Mouse (Mus musculus): ENCODE results near the gene Tcp11l1. TPM values are rescaled to one million over a fixed set of nuclear protein-coding genes. Genes with fewer than 3 reads are reported as not detected.

Tcp11l1 gene
- polyA plus RNA-seq, 1 experiment from 2014 or later, result 52.2 TPM

- Histone ChIP-seq H3K4me1 (peaks cover 4% of the 10 kb centered on the region; the same call in 1 of the 2 replicates), H3K9me3 (no peaks in the 10 kb centered on the region), H3K36me3 (replicated peaks) (no peaks in the 10 kb centered on the region), H3K4me3 (no peak overlapping the region), H3K27ac (replicated peaks) (no peak overlapping the region), H3K27me3 (replicated peaks; ENCODE audit: low read depth, poor library complexity, severe bottlenecking) (peaks cover 17% of the 10 kb centered on the region)
- no peak for DNase-seq (ENCODE audit: low spot score)
- 78% methylated on average over 7 of the region's 7 CpGs for WGBS
Measured at GRCm38 (mm10) chr2:104736241-104736640, 24.3 kb upstream of the Tcp11l1 start.

DNA sequence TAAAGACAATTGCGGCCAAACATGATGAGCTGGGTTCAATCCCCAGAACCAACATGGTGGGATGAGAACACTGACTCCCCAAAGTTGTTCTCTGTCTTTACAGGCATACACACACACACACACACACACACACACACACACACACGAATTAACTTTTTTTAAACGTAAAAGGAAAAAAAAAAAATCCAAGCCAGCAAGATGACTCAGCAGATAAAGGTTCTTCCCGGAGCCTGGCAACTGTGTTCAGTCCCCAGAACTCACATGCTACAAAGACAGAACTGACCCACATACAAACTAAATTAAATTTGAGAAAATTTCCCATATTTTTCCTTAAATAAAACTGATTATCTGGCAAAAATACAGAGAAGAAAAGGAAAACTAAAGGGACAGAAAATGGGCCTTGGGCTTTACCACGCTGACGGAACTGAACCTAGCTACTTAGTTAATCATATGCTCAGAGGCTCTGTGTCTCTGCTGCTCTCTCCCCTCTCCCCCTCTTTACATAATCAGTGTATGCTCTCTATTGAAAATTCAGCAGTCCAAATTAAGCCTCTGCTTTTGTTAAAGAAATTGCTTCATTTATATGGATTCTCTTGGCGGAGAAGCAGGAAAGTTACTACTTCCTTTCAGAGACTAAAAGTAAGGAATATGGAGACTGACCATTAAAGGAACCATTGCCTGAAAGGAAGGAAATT, 20.7 kb upstream of the Tcp11l1 start:
- H3K4me1 ChIP-seq, result no peaks in the 10 kb centered on the region
- H3K27me3 ChIP-seq (replicated peaks; ENCODE audit: low read depth, poor library complexity, severe bottlenecking), result no peaks in the 10 kb centered on the region
- 86% methylated on average over 7 of the region's 7 CpGs for WGBS
- H3K27ac ChIP-seq (replicated peaks), result no peak overlapping the region
- no peaks in the 10 kb centered on the region for H3K36me3 ChIP-seq (replicated peaks)
- DNase-seq (ENCODE audit: low spot score), result no peak
- no peak overlapping the region for H3K4me3 ChIP-seq
- H3K9me3 ChIP-seq, result no peaks in the 10 kb centered on the region

DNA sequence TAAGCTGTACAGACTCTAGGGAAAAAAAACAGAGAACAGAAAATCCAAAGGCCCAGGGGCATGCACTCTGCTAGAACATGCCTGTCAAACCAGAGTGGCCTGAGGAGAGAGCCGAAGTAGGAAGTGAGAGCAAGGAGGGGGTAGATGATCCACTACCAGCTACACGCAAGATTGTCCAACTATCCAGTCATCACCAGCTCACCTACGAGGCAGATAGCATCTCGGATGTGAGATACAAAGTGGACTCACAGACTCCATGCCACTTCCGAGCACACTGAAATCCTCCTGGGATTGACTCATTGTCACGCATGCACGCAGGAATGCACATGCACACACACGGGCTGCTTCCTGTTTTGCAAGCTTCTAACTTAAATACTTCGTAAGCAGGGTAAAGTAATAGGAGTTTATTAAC, 20.1 kb upstream of the Tcp11l1 start:
- Histone ChIP-seq H3K9me3 (no peaks in the 10 kb centered on the region), H3K4me1 (no peaks in the 10 kb centered on the region), H3K27ac (replicated peaks) (no peak overlapping the region), H3K36me3 (replicated peaks) (no peaks in the 10 kb centered on the region), H3K27me3 (replicated peaks; ENCODE audit: low read depth, poor library complexity, severe bottlenecking) (no peaks in the 10 kb centered on the region), H3K4me3 (no peak overlapping the region)
- no peak for DNase-seq (ENCODE audit: low spot score)
- WGBS, result 85% methylated on average over 9 of the region's 9 CpGs

GRCm38 (mm10) chr2:104727369-104727768, 15.4 kb upstream of the Tcp11l1 start:
- WGBS, result 78% methylated on average over 1 of the region's 1 CpGs

DNA sequence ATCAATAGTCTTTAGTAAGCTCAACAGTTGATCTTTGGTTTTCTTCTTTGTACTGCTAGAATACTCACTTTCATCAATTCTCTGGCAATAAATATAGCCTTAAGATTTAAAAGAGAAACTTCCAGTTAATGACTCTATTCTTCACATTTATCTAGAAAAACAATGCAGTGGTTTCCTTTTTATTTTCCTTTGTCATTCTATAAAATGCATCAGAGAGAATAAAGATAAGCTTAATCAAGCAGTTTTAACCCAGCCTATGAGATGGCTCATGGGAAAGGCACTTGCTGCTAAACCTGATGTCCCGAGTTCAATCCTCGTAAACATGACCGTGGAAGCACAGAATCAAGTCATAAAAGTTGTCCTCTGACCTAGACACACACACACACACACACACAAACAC, 10.1 kb upstream of the Tcp11l1 start:
- no peak for DNase-seq (ENCODE audit: low spot score)
- H3K27ac ChIP-seq (replicated peaks), result no peak overlapping the region
- no peak overlapping the region for H3K4me3 ChIP-seq
- H3K4me1 ChIP-seq, result no peaks in the 10 kb centered on the region
- 93% methylated on average over 3 of the region's 3 CpGs for WGBS
- H3K27me3 ChIP-seq (replicated peaks; ENCODE audit: low read depth, poor library complexity, severe bottlenecking), result no peaks in the 10 kb centered on the region
- H3K9me3 ChIP-seq, result no peaks in the 10 kb centered on the region
- H3K36me3 ChIP-seq (replicated peaks), result no peaks in the 10 kb centered on the region

More at GRCm38 (mm10) chr2:104727369-104727768, 15.4 kb upstream of the Tcp11l1 start:
- no peaks in the 10 kb centered on the region for H3K36me3 ChIP-seq (replicated peaks)
- H3K27me3 ChIP-seq (replicated peaks; ENCODE audit: low read depth, poor library complexity, severe bottlenecking), result no peaks in the 10 kb centered on the region
- H3K4me1 ChIP-seq, result no peaks in the 10 kb centered on the region
- H3K4me3 ChIP-seq, result no peak overlapping the region
- H3K27ac ChIP-seq (replicated peaks), result no peak overlapping the region
- DNase-seq (ENCODE audit: low spot score), result no peak
- no peaks in the 10 kb centered on the region for H3K9me3 ChIP-seq

GRCm38 (mm10) chr2:104717827-104718226, 5.9 kb upstream of the Tcp11l1 start:
- Histone ChIP-seq H3K4me1 (peaks cover 7% of the 10 kb centered on the region; the same call in 1 of the 2 replicates), H3K27ac (replicated peaks) (no peak overlapping the region), H3K9me3 (no peaks in the 10 kb centered on the region), H3K36me3 (replicated peaks) (no peaks in the 10 kb centered on the region), H3K27me3 (replicated peaks; ENCODE audit: low read depth, poor library complexity, severe bottlenecking) (peaks cover 12% of the 10 kb centered on the region), H3K4me3 (no peak overlapping the region)
- no peak for DNase-seq (ENCODE audit: low spot score)
- WGBS, result 89% methylated on average over 4 of the region's 4 CpGs

DNA sequence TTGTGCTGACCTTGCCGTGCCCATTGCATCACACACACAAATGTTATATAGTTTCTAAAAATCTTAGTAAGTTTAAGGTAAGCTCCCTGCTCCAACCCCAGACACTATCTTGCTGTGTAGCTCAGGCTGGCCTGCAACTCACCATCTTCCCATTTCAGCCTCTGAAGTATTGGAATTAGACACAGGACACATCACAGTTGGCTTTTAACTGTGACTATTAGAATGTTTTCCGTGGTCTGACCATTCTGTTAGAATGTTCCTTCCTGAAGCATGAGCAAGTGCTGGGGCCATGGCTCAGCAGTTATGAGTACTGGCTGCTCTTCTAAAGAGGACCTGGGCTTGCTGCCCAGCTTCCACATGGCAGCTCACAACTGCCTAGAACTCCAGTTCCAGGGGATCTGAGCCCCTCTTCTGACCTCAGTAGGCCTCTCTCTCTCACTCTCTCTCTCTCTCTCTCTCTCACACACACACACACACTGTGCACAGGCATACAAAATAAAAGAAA, 5.3 kb upstream of the Tcp11l1 start:
- no peaks in the 10 kb centered on the region for H3K9me3 ChIP-seq
- H3K4me1 ChIP-seq, result peaks cover 9% of the 10 kb centered on the region; the same call in 1 of the 2 replicates
- no peak overlapping the region for H3K4me3 ChIP-seq
- H3K27me3 ChIP-seq (replicated peaks; ENCODE audit: low read depth, poor library complexity, severe bottlenecking), result peaks cover 12% of the 10 kb centered on the region
- H3K27ac ChIP-seq (replicated peaks), result no peak overlapping the region
- WGBS, result 94% methylated on average over 2 of the region's 2 CpGs
- no peaks in the 10 kb centered on the region for H3K36me3 ChIP-seq (replicated peaks)
- no peak for DNase-seq (ENCODE audit: low spot score)

DNA sequence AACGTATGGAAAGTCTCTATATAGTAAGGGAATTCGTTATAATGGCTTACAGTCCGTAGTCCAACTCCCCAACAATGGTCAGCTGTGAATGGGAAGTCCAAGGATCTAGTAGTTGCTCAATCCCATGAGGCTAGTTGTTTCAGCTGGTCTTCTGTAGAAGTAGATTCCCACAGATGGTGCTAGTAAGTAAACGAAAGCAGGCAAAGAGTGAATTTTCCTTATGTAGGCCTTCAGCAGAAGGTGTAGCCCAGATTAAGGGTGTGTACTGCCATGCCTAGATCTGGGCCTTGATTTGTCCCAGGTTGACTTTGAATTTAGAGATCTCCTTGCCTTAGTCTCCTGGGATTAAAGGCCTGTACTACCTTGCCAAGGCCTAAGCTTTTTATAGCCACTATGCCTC, 4.3 kb upstream of the Tcp11l1 start, which contains the start of gene Pin1rt1:
Pin1rt1 (minus strand) TSS at position 101 of the 400 bp plus-strand sequence.
- H3K27ac ChIP-seq (replicated peaks), result no peak within 1 kb of the TSS
- peaks cover 15% of the 10 kb centered on the region for H3K4me1 ChIP-seq
- H3K36me3 ChIP-seq (replicated peaks), result no peaks in the 10 kb centered on the region
- H3K27me3 ChIP-seq (replicated peaks; ENCODE audit: low read depth, poor library complexity, severe bottlenecking), result peaks cover 12% of the 10 kb centered on the region
- H3K4me3 ChIP-seq, result no peak within 1 kb of the TSS
- WGBS, result 88% methylated on average over 4 of the region's 4 CpGs
- no peak for DNase-seq (ENCODE audit: low spot score)
- H3K9me3 ChIP-seq, result no peaks in the 10 kb centered on the region

DNA sequence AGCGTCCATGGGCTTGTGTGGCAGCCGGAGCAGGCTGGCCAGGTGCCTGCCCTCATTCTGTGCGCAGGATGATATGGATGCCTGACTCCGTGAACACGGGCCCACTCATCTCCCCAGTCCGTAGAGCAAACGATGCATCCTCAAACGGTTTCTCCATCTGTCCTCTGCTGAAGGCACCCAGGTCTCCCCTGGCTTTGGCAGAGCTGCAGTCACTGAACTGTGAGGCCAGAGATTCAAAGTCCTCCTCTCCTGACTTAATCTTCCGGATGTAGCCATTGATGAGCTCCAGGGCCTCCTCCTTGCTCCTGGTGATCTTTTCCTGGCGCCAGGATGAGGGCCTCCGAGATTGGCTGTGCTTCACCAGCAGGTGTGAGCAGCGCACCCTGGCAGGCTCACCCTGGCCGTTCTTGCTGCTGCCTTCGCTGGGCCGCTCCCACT, 2.3 kb upstream of the Tcp11l1 start:
- no peaks in the 10 kb centered on the region for H3K36me3 ChIP-seq (replicated peaks)
- WGBS, result 39% methylated on average over 15 of the region's 15 CpGs

GRCm38 (mm10) chr2:104712486-104712809, 479 bp upstream of the Tcp11l1 start:
- H3K27me3 ChIP-seq (replicated peaks; ENCODE audit: low read depth, poor library complexity, severe bottlenecking), result peaks cover 12% of the 10 kb centered on the region
- WGBS, result 6% methylated on average over 7 of the region's 7 CpGs
- no peaks in the 10 kb centered on the region for H3K9me3 ChIP-seq
- DNase-seq (ENCODE audit: low spot score), result no peak
- H3K27ac ChIP-seq (replicated peaks), result peak overlapping the region; percentile 97
- H3K4me1 ChIP-seq, result peaks cover 31% of the 10 kb centered on the region
- no peaks in the 10 kb centered on the region for H3K36me3 ChIP-seq (replicated peaks)
- H3K4me3 ChIP-seq, result peak overlapping the region; percentile 92

More for the DNA sequence above, 2.3 kb upstream of the Tcp11l1 start:
- Histone ChIP-seq H3K27ac (replicated peaks) (no peak overlapping the region), H3K4me1 (peaks cover 31% of the 10 kb centered on the region), H3K4me3 (no peak overlapping the region), H3K27me3 (replicated peaks; ENCODE audit: low read depth, poor library complexity, severe bottlenecking) (peaks cover 12% of the 10 kb centered on the region), H3K9me3 (no peaks in the 10 kb centered on the region)
- peak; percentile 16 for DNase-seq (ENCODE audit: low spot score)

- Histone ChIP-seq H3K27me3 (replicated peaks; ENCODE audit: low read depth, poor library complexity, severe bottlenecking) (peaks cover 12% of the 10 kb centered on the region), H3K36me3 (replicated peaks) (no peaks in the 10 kb centered on the region; the same call in 1 of the 2 replicates), H3K27ac (replicated peaks) (0 out of 2 replicates have a peak overlapping the region, but pooled peaks have one; percentile 97), H3K9me3 (no peaks in the 10 kb centered on the region), H3K4me1 (peaks cover 31% of the 10 kb centered on the region), H3K4me3 (peak overlapping the region; percentile 92)
- DNase-seq (ENCODE audit: low spot score), result no peak
- WGBS, result 32% methylated on average over 6 of the region's 6 CpGs
Measured at GRCm38 (mm10) chr2:104710670-104711370, 1.1 kb downstream of the Tcp11l1 start.

DNA sequence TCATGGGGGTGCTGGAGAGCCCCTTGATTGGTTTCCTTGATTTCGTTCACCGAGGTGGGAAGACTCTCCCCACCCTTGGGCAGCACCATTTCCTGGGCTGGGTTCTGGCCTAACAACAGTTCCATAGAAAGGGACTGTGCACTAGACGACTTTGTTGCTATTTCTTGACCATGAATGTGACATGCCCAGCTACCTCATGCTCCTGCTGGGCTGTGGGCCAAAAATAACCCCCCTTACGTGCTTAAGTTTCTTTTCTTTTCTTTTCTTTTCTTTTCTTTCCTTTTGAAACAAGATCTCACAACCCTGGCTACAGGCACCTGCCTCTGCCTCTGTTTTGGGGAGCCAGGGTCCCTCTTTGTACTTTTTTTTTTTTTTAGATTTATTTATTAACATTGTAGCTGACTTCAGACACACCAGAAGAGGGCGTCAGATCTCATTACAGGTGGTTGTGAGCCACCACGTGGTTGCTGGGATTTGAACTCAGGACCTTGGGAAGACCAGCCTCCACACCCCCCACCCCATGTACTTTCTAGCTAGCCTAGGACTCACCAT, 2.1 kb downstream of the Tcp11l1 start:
- Histone ChIP-seq H3K27ac (replicated peaks) (no peak overlapping the region), H3K4me1 (peaks cover 31% of the 10 kb centered on the region), H3K9me3 (no peaks in the 10 kb centered on the region), H3K36me3 (replicated peaks) (peaks cover 7% of the 10 kb centered on the region), H3K27me3 (replicated peaks; ENCODE audit: low read depth, poor library complexity, severe bottlenecking) (peaks cover 11% of the 10 kb centered on the region), H3K4me3 (no peak overlapping the region)
- DNase-seq (ENCODE audit: low spot score), result no peak
- 72% methylated on average over 6 of the region's 6 CpGs for WGBS
